Comparison of ENCODE assay signal across 25 mouse cellular contexts in genomic region chr14:17606018-17606417, GRCm38 (mm10). TPM values are rescaled to one million over a fixed set of nuclear protein-coding genes. Genes with fewer than 3 reads are reported as not detected.
DNase-seq lines count a peak whose midpoint lies in the region; ATAC-seq lines count a peak whose summit lies in the region.
"Had no signal": no experiment of that assay in that cellular context is flagged by ENCODE, and none has a peak within 500 bp of the region (broad histone marks: within the 10 kb centered on the region; RNA-seq: fewer than 3 reads in every experiment).

No protein-coding gene starts in this region.

- no peaks in the 10 kb centered on the region for H3K36me3 ChIP-seq in hindbrain, embryonic 16.5 days (ENCODE audit: control insufficient read depth, insufficient read depth, low read length)
- no peaks in the 10 kb centered on the region for H3K36me3 ChIP-seq in hindbrain, embryonic 10.5 days
- no peaks in the 10 kb centered on the region for H3K36me3 ChIP-seq in midbrain, embryonic 15.5 days (replicated peaks)
- H3K36me3 ChIP-seq: embryonic facial prominence, embryonic 12.5 days; heart, embryonic 13.5 days; liver, embryonic 15.5 days had no signal

- H3K27me3 ChIP-seq in hindbrain, embryonic 16.5 days (replicated peaks; ENCODE audit: control insufficient read depth, insufficient read depth, low read length): no peaks in the 10 kb centered on the region
- no peaks in the 10 kb centered on the region for H3K27me3 ChIP-seq in hindbrain, embryonic 10.5 days (ENCODE audit: insufficient read depth, poor library complexity, severe bottlenecking)
- no peaks in the 10 kb centered on the region for H3K27me3 ChIP-seq in midbrain, embryonic 15.5 days (replicated peaks)
- H3K27me3 ChIP-seq: embryonic facial prominence, embryonic 12.5 days; heart, embryonic 13.5 days; liver, embryonic 15.5 days had no signal

- peak; percentile 27; the same call in 1 of the 2 replicates for ATAC-seq in hindbrain, embryonic 16.5 days
- ATAC-seq in midbrain, embryonic 15.5 days (replicated peaks): peak; percentile 80
- ATAC-seq: forebrain, embryonic 16.5 days; intestine, embryonic 16.5 days had no signal

- H3K9me3 ChIP-seq in hindbrain, embryonic 16.5 days (ENCODE audit: control insufficient read depth, low read length): no peaks in the 10 kb centered on the region
- H3K9me3 ChIP-seq in hindbrain, embryonic 10.5 days: no peaks in the 10 kb centered on the region
- H3K9me3 ChIP-seq in midbrain, embryonic 15.5 days: no peaks in the 10 kb centered on the region
- H3K9me3 ChIP-seq: embryonic facial prominence, embryonic 12.5 days; heart, embryonic 13.5 days; liver, embryonic 15.5 days had no signal

- no peak for DNase-seq in hindbrain, embryonic 10.5 days (ENCODE audit: low spot score)
- peak; percentile 20 for DNase-seq in brain, adult 2 months (ENCODE audit: low read depth, low spot score)
- DNase-seq in retina, postnatal 7 days (ENCODE audit: low read depth, low spot score): peak; percentile 29
- DNase-seq in frontal cortex, postnatal 36 days (ENCODE audit: low spot score in 2 of 2): no peak
- DNase-seq in adrenal gland, adult 18-20 months (ENCODE audit: low spot score in 2 of 2): no peak
- DNase-seq: adrenal gland, postnatal 36 days; cerebellum, adult 8-10 months; embryo, embryonic 11 days; heart, postnatal 10 days; kidney, adult 8-10 months; layer of hippocampus, postnatal 36 days; liver; lung, embryonic 14.5 days; lung, postnatal 14 days; thymus, adult 2 months; thymus, postnatal 36 days had no signal

- WGBS in hindbrain, embryonic 16.5 days: 62% methylated on average over 3 of the region's 3 CpGs
- 78% methylated on average over 3 of the region's 3 CpGs for WGBS in hindbrain, embryonic 10.5 days
- WGBS in midbrain, embryonic 15.5 days: 23% methylated on average over 3 of the region's 3 CpGs

- no peak overlapping the region for H3K4me2 ChIP-seq in hindbrain, embryonic 16.5 days (ENCODE audit: low read length)
- no peak overlapping the region for H3K4me2 ChIP-seq in midbrain, embryonic 15.5 days
- H3K4me2 ChIP-seq: embryonic facial prominence, embryonic 12.5 days; heart, embryonic 13.5 days; liver, embryonic 15.5 days; lung, embryonic 14.5 days had no signal

- no peak overlapping the region for H3K9ac ChIP-seq in hindbrain, embryonic 16.5 days (ENCODE audit: low read depth, low read length)
- H3K9ac ChIP-seq in midbrain, embryonic 15.5 days: no peak overlapping the region
- H3K9ac ChIP-seq: embryonic facial prominence, embryonic 12.5 days; heart, embryonic 13.5 days; liver, embryonic 15.5 days; lung, embryonic 14.5 days had no signal

- H3K4me1 ChIP-seq in hindbrain, embryonic 16.5 days (ENCODE audit: control insufficient read depth, insufficient read depth, low read depth, low read length): no peaks in the 10 kb centered on the region
- H3K4me1 ChIP-seq in hindbrain, embryonic 10.5 days (replicated peaks): no peaks in the 10 kb centered on the region
- H3K4me1 ChIP-seq in midbrain, embryonic 15.5 days: peaks cover 4% of the 10 kb centered on the region; the same call in 1 of the 2 replicates
- H3K4me1 ChIP-seq: embryonic facial prominence, embryonic 12.5 days; heart, embryonic 13.5 days; liver, embryonic 15.5 days had no signal

- H3K4me3 ChIP-seq in hindbrain, embryonic 16.5 days (ENCODE audit: low read length): no peak overlapping the region
- no peak overlapping the region for H3K4me3 ChIP-seq in hindbrain, embryonic 10.5 days
- no peak overlapping the region for H3K4me3 ChIP-seq in midbrain, embryonic 15.5 days
- H3K4me3 ChIP-seq: embryonic facial prominence, embryonic 12.5 days; heart, embryonic 13.5 days; liver, embryonic 15.5 days had no signal

- no peak overlapping the region for H3K27ac ChIP-seq in hindbrain, embryonic 16.5 days (ENCODE audit: low read depth, low read length)
- no peak overlapping the region for H3K27ac ChIP-seq in hindbrain, embryonic 10.5 days
- H3K27ac ChIP-seq in midbrain, embryonic 15.5 days: no peak overlapping the region
- H3K27ac ChIP-seq: embryonic facial prominence, embryonic 12.5 days; heart, embryonic 13.5 days; kidney, postnatal 0 days; liver, embryonic 15.5 days had no signal

RNA-seq across cellular contexts. Expression of gene Thrb, which starts 54.0 kb away (rescaled TPM):
- polyA plus RNA-seq in hindbrain, embryonic 16.5 days (2015; fragmentation: Nextera tagmentation; extraction: Ambion mirVana): 2.2 and 3.0 TPM in 2 replicates
- 0.77 and 0.93 TPM in 2 replicates for polyA plus RNA-seq in hindbrain, embryonic 10.5 days (2016; fragmentation: Nextera tagmentation; extraction: Ambion mirVana)
- 2.3 TPM in 2 replicates for polyA plus RNA-seq in midbrain, embryonic 15.5 days (2015; fragmentation: Nextera tagmentation; extraction: Ambion mirVana)
- total RNA-seq in adrenal gland, adult 18-20 months (2021): 10 to 100 TPM; 27.0 to 92.2 TPM
- total RNA-seq: MEL had no signal

Comparison
In these comparisons a context has a peak if more than half of its experiments do, and no peak if none do; other contexts are left out.
1. DNase-seq: peak in brain, adult 2 months (single experiment) and retina, postnatal 7 days (single experiment); none in hindbrain, embryonic 10.5 days (single experiment), frontal cortex, postnatal 36 days (0 of 2) and adrenal gland, adult 18-20 months (0 of 2).